Mouse (Mus musculus): ENCODE measurements around the gene Tmppe. TPM values are rescaled to one million over a fixed set of nuclear protein-coding genes. Genes with fewer than 3 reads are reported as not detected.

Gene Tmppe
- polyA plus RNA-seq, 1 experiment from 2014 or later: 10.5 TPM

DNA sequence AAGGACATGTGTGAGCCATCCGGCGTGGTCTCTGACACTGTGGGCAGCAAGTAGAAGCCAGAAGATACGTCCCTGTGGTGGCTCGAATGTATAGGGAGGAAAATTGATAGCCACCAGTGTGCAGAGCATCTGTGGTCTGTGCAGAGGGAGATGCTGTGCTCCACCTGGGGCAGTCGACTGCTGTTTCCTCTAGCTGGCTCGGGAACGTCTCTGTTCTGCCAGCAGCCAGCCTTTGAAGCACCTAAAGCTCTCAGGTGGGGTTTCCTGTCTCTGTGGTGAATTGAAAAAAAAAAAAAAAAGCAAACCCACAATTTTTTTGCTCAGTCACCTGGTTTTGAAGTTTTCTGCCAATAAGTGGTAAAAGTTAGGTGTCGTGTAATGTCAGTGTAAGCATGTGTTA lies 42.4 kb downstream of the Tmppe start:
- Histone ChIP-seq H3K27me3 (replicated peaks; ENCODE audit: control insufficient read depth, insufficient read depth, low read length) (no peaks in the 10 kb centered on the region), H3K27ac (ENCODE audit: low read depth, low read length) (no peak overlapping the region), H3K9ac (ENCODE audit: low read depth, low read length) (no peak overlapping the region), H3K4me2 (ENCODE audit: low read length) (no peak overlapping the region), H3K9me3 (ENCODE audit: control insufficient read depth, low read length) (no peaks in the 10 kb centered on the region), H3K4me3 (ENCODE audit: low read length) (no peak overlapping the region), H3K36me3 (ENCODE audit: control insufficient read depth, insufficient read depth, low read length) (no peaks in the 10 kb centered on the region), H3K4me1 (ENCODE audit: control insufficient read depth, insufficient read depth, low read depth, low read length) (no peaks in the 10 kb centered on the region)
- WGBS: 94% methylated on average over 8 of the region's 8 CpGs
- no peak for ATAC-seq

DNA sequence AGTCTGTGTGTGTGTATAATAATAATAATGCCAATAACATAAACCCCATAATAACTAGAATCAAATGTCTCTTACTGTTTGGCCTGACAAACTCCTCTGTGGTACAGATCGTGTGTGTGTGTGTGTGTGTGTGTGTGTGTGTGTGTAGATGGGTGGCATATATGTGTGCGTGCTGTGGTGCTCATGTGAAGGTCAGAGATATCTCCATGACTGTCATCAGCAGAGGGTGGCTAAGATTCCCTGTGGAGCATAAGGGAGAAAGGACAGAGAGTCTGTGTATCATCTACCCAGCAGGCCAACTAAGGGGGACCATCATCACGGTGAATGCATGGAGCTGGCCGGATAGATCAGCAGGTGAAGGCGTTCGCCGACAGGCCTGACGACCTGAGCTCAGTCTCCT lies 46.0 kb downstream of the Tmppe start:
- Histone ChIP-seq H3K9ac (ENCODE audit: low read depth, low read length) (no peak overlapping the region), H3K9me3 (ENCODE audit: control insufficient read depth, low read length) (no peaks in the 10 kb centered on the region), H3K4me3 (ENCODE audit: low read length) (no peak overlapping the region), H3K36me3 (ENCODE audit: control insufficient read depth, insufficient read depth, low read length) (no peaks in the 10 kb centered on the region), H3K27ac (ENCODE audit: low read depth, low read length) (no peak overlapping the region), H3K4me2 (ENCODE audit: low read length) (no peak overlapping the region), H3K4me1 (ENCODE audit: control insufficient read depth, insufficient read depth, low read depth, low read length) (no peaks in the 10 kb centered on the region), H3K27me3 (replicated peaks; ENCODE audit: control insufficient read depth, insufficient read depth, low read length) (no peaks in the 10 kb centered on the region)
- WGBS: 94% methylated on average over 8 of the region's 8 CpGs
- ATAC-seq: no peak

- no peak overlapping the region for H3K4me2 ChIP-seq (ENCODE audit: low read length)
- no peaks in the 10 kb centered on the region for H3K27me3 ChIP-seq (replicated peaks; ENCODE audit: control insufficient read depth, insufficient read depth, low read length)
- H3K4me3 ChIP-seq (ENCODE audit: low read length): no peak overlapping the region
- no peak for ATAC-seq
- no peaks in the 10 kb centered on the region for H3K4me1 ChIP-seq (ENCODE audit: control insufficient read depth, insufficient read depth, low read depth, low read length)
- H3K9ac ChIP-seq (ENCODE audit: low read depth, low read length): no peak overlapping the region
- H3K9me3 ChIP-seq (ENCODE audit: control insufficient read depth, low read length): no peaks in the 10 kb centered on the region
- 90% methylated on average over 5 of the region's 5 CpGs for WGBS
- H3K27ac ChIP-seq (ENCODE audit: low read depth, low read length): no peak overlapping the region
- no peaks in the 10 kb centered on the region for H3K36me3 ChIP-seq (ENCODE audit: control insufficient read depth, insufficient read depth, low read length)
Observed at GRCm38 (mm10) chr9:114448700-114449099, 47.8 kb downstream of the Tmppe start.

GRCm38 (mm10) chr9:114449120-114449754 lies 48.3 kb downstream of the Tmppe start:
- WGBS: 91% methylated on average over 13 of the region's 13 CpGs
- H3K9ac ChIP-seq (ENCODE audit: low read depth, low read length): no peak overlapping the region
- H3K4me2 ChIP-seq (ENCODE audit: low read length): no peak overlapping the region
- no peak for ATAC-seq
- H3K27ac ChIP-seq (ENCODE audit: low read depth, low read length): no peak overlapping the region
- no peaks in the 10 kb centered on the region for H3K9me3 ChIP-seq (ENCODE audit: control insufficient read depth, low read length)
- no peak overlapping the region for H3K4me3 ChIP-seq (ENCODE audit: low read length)
- no peaks in the 10 kb centered on the region for H3K4me1 ChIP-seq (ENCODE audit: control insufficient read depth, insufficient read depth, low read depth, low read length)
- H3K27me3 ChIP-seq (replicated peaks; ENCODE audit: control insufficient read depth, insufficient read depth, low read length): no peaks in the 10 kb centered on the region
- H3K36me3 ChIP-seq (ENCODE audit: control insufficient read depth, insufficient read depth, low read length): no peaks in the 10 kb centered on the region

DNA sequence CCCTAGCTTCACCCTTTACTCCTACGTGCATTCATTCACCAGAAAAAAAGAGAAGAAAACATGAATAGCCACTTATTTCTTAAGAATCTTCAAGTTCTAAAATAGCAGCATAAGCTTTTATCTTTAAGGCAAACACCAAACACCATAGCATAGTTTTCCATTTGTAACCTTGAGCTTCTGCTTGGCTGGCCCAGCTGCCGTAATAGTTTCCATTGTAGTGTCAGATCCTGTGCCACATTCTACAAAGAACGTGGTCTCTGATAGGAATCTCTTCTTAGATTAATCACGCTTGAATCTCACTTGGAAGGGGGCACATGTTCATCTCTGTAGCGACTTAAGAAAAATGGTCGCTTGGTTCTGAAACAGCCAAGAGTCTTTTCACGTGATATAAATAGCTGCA lies 50.7 kb downstream of the Tmppe start:
- Histone ChIP-seq H3K9me3 (ENCODE audit: control insufficient read depth, low read length) (no peaks in the 10 kb centered on the region), H3K4me1 (ENCODE audit: control insufficient read depth, insufficient read depth, low read depth, low read length) (no peaks in the 10 kb centered on the region), H3K9ac (ENCODE audit: low read depth, low read length) (no peak overlapping the region), H3K27me3 (replicated peaks; ENCODE audit: control insufficient read depth, insufficient read depth, low read length) (no peaks in the 10 kb centered on the region), H3K4me3 (ENCODE audit: low read length) (no peak overlapping the region), H3K36me3 (ENCODE audit: control insufficient read depth, insufficient read depth, low read length) (peaks cover 4% of the 10 kb centered on the region; the same call in 1 of the 2 replicates), H3K27ac (ENCODE audit: low read depth, low read length) (no peak overlapping the region), H3K4me2 (ENCODE audit: low read length) (no peak overlapping the region)
- WGBS: 87% methylated on average over 7 of the region's 7 CpGs
- ATAC-seq: no peak

DNA sequence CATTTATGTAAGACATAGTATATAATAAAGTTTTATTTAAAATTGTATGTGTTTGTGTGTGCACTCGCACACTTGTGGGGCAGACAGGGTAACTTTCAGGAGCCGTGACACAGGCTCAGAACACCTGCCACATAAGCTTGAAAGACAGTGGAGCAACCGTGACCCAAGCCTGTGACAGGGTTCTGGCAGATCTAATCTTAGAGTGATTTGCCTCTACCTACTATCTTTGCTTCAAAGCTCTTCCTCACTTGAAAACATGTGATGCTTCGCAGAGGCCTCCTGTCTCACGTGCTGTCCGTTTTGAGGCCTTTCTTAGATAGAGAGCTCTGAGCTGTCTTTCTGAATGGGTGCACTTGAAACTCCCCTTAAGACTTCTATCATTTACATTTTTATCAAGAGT lies 51.5 kb downstream of the Tmppe start:
- WGBS: 94% methylated on average over 6 of the region's 6 CpGs

GRCm38 (mm10) chr9:114455420-114455819 lies 54.5 kb downstream of the Tmppe start:
- Histone ChIP-seq H3K4me2 (ENCODE audit: low read length) (no peak overlapping the region), H3K4me1 (ENCODE audit: control insufficient read depth, insufficient read depth, low read depth, low read length) (no peaks in the 10 kb centered on the region), H3K9ac (ENCODE audit: low read depth, low read length) (no peak overlapping the region), H3K36me3 (ENCODE audit: control insufficient read depth, insufficient read depth, low read length) (peaks cover 11% of the 10 kb centered on the region), H3K27me3 (replicated peaks; ENCODE audit: control insufficient read depth, insufficient read depth, low read length) (no peaks in the 10 kb centered on the region), H3K27ac (ENCODE audit: low read depth, low read length) (no peak overlapping the region), H3K4me3 (ENCODE audit: low read length) (no peak overlapping the region), H3K9me3 (ENCODE audit: control insufficient read depth, low read length) (no peaks in the 10 kb centered on the region)
- WGBS: 88% methylated on average over 2 of the region's 2 CpGs
- ATAC-seq: no peak

More for the DNA sequence above, 51.5 kb downstream of the Tmppe start:
- H3K36me3 ChIP-seq (ENCODE audit: control insufficient read depth, insufficient read depth, low read length): peaks cover 7% of the 10 kb centered on the region; the same call in 1 of the 2 replicates
- ATAC-seq: no peak
- no peaks in the 10 kb centered on the region for H3K27me3 ChIP-seq (replicated peaks; ENCODE audit: control insufficient read depth, insufficient read depth, low read length)
- no peaks in the 10 kb centered on the region for H3K9me3 ChIP-seq (ENCODE audit: control insufficient read depth, low read length)
- no peak overlapping the region for H3K27ac ChIP-seq (ENCODE audit: low read depth, low read length)
- no peak overlapping the region for H3K9ac ChIP-seq (ENCODE audit: low read depth, low read length)
- H3K4me2 ChIP-seq (ENCODE audit: low read length): no peak overlapping the region
- no peak overlapping the region for H3K4me3 ChIP-seq (ENCODE audit: low read length)
- H3K4me1 ChIP-seq (ENCODE audit: control insufficient read depth, insufficient read depth, low read depth, low read length): no peaks in the 10 kb centered on the region

Other genes with a start within 250 kb of the Tmppe start
- not detected in 2 replicates for gene Bcl2a1c, start 71.0 kb upstream of the Tmppe start, polyA plus RNA-seq (2015; fragmentation: Nextera tagmentation; extraction: Ambion mirVana)
- gene Crtap, start 10.4 kb upstream of the Tmppe start, polyA plus RNA-seq (2015; fragmentation: Nextera tagmentation; extraction: Ambion mirVana): 31.5 and 34.6 TPM in 2 replicates
- gene Glb1, start within 50 bp of the Tmppe start, polyA plus RNA-seq (2015; fragmentation: Nextera tagmentation; extraction: Ambion mirVana): 37.5 and 40.1 TPM in 2 replicates
- gene Ccr4, start 103.8 kb downstream of the Tmppe start, polyA plus RNA-seq (2015; fragmentation: Nextera tagmentation; extraction: Ambion mirVana): not detected in 2 replicates
- gene C130032M10Rik, start 114.6 kb downstream of the Tmppe start, polyA plus RNA-seq (2015; fragmentation: Nextera tagmentation; extraction: Ambion mirVana): not detected in 2 replicates
- 0.14 and 0.24 TPM in 2 replicates for gene Trim71, start 163.3 kb downstream of the Tmppe start, polyA plus RNA-seq (2015; fragmentation: Nextera tagmentation; extraction: Ambion mirVana)
- 52.1 and 57.1 TPM in 2 replicates for gene Cnot10, start 239.1 kb downstream of the Tmppe start, polyA plus RNA-seq (2015; fragmentation: Nextera tagmentation; extraction: Ambion mirVana)

All from hindbrain, embryonic 16.5 days (tissue).